Mouse (Mus musculus) yolk sac, embryonic 10.5 days (tissue): ENCODE results near the gene Tma16.

Experiments used
- DNase-seq: peaks from one replicate; pipeline ENCODE4 v3.0.0-alpha.2; 2017; ENCODE audit warnings: low spot score

Tma16 gene

GRCm38 (mm10) chr8:66486084-66486763 lies at the start of gene Tma16:
Tma16 (minus strand) TSS chr8:66486530.
- DNase-seq = peak; percentile 75

- no peak for DNase-seq
Measured at GRCm38 (mm10) chr8:66520576-66520975, 34.2 kb upstream of the Tma16 start.

- no peak for DNase-seq
Measured at GRCm38 (mm10) chr8:66519149-66519548, 32.8 kb upstream of the Tma16 start.

GRCm38 (mm10) chr8:66511537-66511936 lies 25.2 kb upstream of the Tma16 start, which contains the start of gene Tktl2:
Tktl2 (plus strand) TSS chr8:66511756.
- no peak for DNase-seq

- DNase-seq = no peak
Measured at GRCm38 (mm10) chr8:66503381-66503780, 17.1 kb upstream of the Tma16 start.

- DNase-seq = no peak
Measured at GRCm38 (mm10) chr8:66496998-66497577, 10.8 kb upstream of the Tma16 start.

- DNase-seq = peak; percentile 38
Measured at GRCm38 (mm10) chr8:66495726-66496125, 9.4 kb upstream of the Tma16 start.

- no peak for DNase-seq
Measured at GRCm38 (mm10) chr8:66494496-66494895, 8.2 kb upstream of the Tma16 start.

- no peak for DNase-seq
Measured at GRCm38 (mm10) chr8:66490624-66491023, 4.3 kb upstream of the Tma16 start.

GRCm38 (mm10) chr8:66488556-66488955 lies 2.2 kb upstream of the Tma16 start:
- DNase-seq = no peak

GRCm38 (mm10) chr8:66476880-66477279 lies 9.4 kb downstream of the Tma16 start:
- DNase-seq = no peak

- DNase-seq = no peak
Measured at GRCm38 (mm10) chr8:66469821-66470220, 16.5 kb downstream of the Tma16 start.

GRCm38 (mm10) chr8:66457057-66457456 lies 29.3 kb downstream of the Tma16 start:
- no peak for DNase-seq

- DNase-seq = no peak
Measured at GRCm38 (mm10) chr8:66450691-66451090, 35.6 kb downstream of the Tma16 start.

- no peak for DNase-seq
Measured at GRCm38 (mm10) chr8:66445351-66445750, 41.0 kb downstream of the Tma16 start.

GRCm38 (mm10) chr8:66444141-66444540 lies 42.2 kb downstream of the Tma16 start:
- DNase-seq = no peak

GRCm38 (mm10) chr8:66442778-66443177 lies 43.6 kb downstream of the Tma16 start:
- no peak for DNase-seq

GRCm38 (mm10) chr8:66441123-66441522 lies 45.2 kb downstream of the Tma16 start:
- DNase-seq = no peak

GRCm38 (mm10) chr8:66438468-66438867 lies 47.9 kb downstream of the Tma16 start:
- no peak for DNase-seq

- DNase-seq = no peak
Measured at GRCm38 (mm10) chr8:66437929-66438328, 48.4 kb downstream of the Tma16 start.

GRCm38 (mm10) chr8:66436804-66437203 lies 49.5 kb downstream of the Tma16 start:
- DNase-seq = no peak

- DNase-seq = no peak
Measured at GRCm38 (mm10) chr8:66433577-66433976, 52.8 kb downstream of the Tma16 start.

- no peak for DNase-seq
Measured at GRCm38 (mm10) chr8:66430639-66431038, 55.7 kb downstream of the Tma16 start.
